Mouse (Mus musculus) brain, embryonic 14.5 days (tissue): ENCODE results near the gene Mdh1.

Experiments
- CTCF ChIP-seq: fragments of 200-500 bp; IDR thresholded peaks from 2 replicates; pipeline ENCODE4 v1.5.1; 2012; ENCODE audit warnings: inconsistent platforms, mild to moderate bottlenecking, moderate library complexity, borderline replicate concordance; ENCODE audit not compliant: insufficient read depth, insufficient read length; ENCODE audit errors: extremely low read depth
- POLR2A ChIP-seq: fragments of 200-500 bp; IDR thresholded peaks from 2 replicates; pipeline ENCODE4 v1.6.1; 2012; ENCODE audit warnings: mild to moderate bottlenecking, inconsistent platforms, borderline replicate concordance; ENCODE audit not compliant: poor library complexity, insufficient read depth, insufficient read length, severe bottlenecking; ENCODE audit errors: extremely low read depth

DNA sequence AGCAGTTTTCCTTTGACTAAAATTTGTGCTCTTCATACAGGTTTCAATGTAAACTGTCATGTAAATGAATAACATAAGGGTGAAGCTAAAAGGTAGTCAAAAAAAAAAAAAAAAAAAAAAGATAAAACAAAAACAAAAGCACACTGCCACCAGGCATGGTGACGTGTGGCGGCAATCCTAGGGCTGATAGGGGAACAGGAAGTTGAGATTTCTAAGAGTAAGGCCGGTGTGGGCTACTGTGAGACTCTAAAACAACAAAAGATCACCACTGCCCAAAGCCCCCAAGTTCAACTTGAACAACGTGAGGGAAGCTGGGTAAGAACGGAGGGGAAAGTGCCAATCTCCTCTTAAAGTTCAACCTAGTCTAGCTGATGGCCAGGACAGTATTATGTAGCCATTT is 3.2 kb downstream of the Mdh1 start:
- TF ChIP-seq POLR2A (no peak), CTCF (no peak)
